Mouse (Mus musculus): ENCODE results near the gene Fdx1l. TPM values are rescaled to one million over a fixed set of nuclear protein-coding genes. Genes with fewer than 3 reads are reported as not detected.

The Fdx1l gene
- total RNA-seq (2015; ENCODE audit: low replicate concordance) (13.0 and 19.8 TPM in 2 replicates), total RNA-seq (2017; ENCODE audit: low replicate concordance) (7.8 and 19.7 TPM in 2 replicates)

DNA sequence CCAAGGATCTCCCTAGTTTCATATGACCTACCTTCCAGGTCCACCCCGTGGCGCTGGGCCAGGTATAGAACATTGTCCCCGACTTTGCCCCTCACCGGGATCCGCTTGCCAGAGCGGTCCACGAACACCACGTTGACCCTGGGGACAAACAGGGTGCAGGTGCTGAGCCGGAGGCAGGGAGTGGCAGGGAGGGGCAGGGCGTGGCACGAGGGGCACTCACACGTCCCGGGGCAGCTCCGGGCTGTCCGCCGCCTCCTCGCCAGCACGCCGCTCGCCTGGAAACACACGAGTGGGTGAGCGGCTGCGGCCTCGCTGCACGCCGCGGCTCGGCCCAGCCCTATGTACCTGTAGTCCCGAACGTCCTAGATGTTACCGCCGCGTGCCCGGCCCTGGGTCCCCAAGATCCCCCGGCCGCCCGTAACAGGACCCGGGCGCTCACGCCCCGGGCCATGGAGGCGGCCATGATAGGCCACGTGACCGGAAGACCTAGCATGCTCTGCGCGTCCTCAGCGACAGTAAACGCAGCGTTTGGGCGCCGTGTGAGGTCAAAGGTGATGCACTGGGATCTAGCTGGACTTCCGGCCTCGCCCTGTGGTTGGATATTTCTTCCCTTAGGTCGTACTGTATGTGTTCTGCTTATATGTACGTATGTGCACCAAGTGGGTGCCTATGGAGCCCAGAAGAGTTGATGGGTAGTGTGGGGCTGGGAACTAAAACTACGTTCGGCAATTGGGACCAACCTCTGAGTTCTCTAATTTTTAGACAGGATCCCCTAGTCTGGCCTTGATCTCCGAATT is at the start of gene Fdx1l, which contains the start of gene Gm49373:
TSS of gene Fdx1l (minus strand) at position 571 of the 797 bp plus-strand sequence.
TSS of gene Gm49373 (minus strand) at position 53 of the 797 bp plus-strand sequence.
- peak; percentile 91 for ATAC-seq (replicated peaks; ENCODE audit: low FRiP score, poor library complexity, severe bottlenecking)

DNA sequence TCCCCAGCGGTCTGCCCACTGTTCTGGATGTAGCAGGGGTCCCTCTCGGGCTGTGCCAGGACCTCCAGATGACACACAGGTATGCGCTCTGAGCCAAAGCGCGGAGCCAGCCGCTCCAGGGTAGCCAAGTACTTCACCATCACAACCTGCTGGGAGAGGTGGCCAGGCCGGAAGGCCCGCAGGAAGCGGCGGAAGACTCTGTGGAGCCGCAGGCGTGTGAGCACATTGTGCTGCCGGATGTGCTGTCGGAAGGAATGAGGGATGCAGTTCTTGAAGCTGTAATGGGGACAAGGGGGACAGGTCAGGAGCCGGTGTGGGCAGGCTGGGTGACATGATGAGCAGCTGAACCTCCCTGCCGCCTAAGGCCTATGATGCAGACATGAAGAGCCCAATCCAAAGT is 48.1 kb upstream of the Fdx1l start:
- no peak for ATAC-seq (replicated peaks; ENCODE audit: low FRiP score, poor library complexity, severe bottlenecking)

DNA sequence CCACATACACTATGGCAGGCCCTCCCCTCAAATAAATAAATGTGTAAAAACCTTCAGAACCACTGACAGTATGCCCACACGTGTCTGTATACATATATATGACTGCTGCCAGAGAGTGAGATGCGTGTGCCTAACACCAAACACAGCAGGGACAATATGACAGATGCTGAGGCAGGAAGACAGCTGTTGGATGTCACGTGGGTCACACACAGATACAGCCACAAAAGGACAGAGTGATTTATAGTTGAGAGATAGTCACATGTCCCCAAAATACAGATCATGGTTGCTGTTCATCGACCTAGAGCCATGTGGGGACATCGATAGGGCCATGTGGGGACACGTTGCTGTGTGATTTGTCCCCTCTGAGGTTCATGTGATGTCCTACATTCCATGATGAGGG is 43.7 kb upstream of the Fdx1l start:
- ATAC-seq (replicated peaks; ENCODE audit: low FRiP score, poor library complexity, severe bottlenecking): no peak

- no peak for ATAC-seq (replicated peaks; ENCODE audit: low FRiP score, poor library complexity, severe bottlenecking)
Observed at GRCm38 (mm10) chr9:21115105-21115504, 41.7 kb upstream of the Fdx1l start.

- no peak for ATAC-seq (replicated peaks; ENCODE audit: low FRiP score, poor library complexity, severe bottlenecking)
Observed at GRCm38 (mm10) chr9:21114190-21114589, 40.8 kb upstream of the Fdx1l start.

DNA sequence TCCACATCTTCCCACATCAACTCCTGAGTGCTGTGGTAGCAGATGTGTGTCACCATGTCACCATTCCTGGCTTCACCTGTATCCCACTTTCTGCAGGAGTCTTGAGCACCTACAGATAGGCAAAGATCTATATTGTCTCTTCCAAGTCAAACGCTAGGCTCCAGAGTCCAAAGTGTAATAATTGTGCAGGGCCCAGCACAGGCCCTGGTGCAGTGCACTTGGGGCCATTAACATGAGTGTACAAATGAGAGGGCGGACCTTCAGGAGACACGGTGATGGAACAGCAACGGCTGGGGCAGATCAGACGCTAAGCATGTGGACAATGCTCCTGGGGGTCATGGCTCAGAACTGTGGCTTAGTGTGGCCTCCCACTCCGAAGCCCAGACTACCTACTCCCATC is 40.3 kb upstream of the Fdx1l start:
- ATAC-seq (replicated peaks; ENCODE audit: low FRiP score, poor library complexity, severe bottlenecking): no peak

DNA sequence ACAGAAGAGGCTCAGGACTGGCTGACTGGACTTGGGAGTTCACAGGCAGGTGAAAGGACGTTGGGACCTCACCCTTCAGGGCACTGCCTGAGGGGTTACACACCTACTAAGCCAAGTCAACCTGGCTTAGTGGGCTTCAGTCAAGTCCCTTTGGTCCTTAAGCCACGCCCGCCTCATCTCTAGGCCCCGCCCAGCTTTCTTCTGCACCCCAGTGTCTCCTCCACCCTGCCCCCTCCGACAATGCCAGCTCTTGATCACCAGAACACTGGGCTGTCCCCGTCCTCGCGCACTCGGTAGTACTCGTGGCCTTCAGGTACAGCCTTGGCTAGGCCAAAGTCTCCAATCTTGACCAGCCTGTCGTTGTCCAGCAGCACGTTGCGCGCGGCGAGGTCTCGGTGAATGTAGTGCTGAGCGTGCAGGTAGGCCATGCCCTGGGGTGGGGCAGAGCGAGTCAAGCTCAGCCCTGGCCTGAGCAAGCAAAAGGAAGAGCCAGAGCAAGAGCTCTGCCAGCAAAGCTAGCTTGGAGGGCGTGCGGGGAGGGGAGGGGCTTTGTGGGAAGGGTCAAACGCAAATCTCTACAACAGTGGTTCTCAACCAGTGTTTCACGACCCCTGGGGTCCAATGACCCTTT is 34.3 kb upstream of the Fdx1l start:
- ATAC-seq (replicated peaks; ENCODE audit: low FRiP score, poor library complexity, severe bottlenecking): no peak

DNA sequence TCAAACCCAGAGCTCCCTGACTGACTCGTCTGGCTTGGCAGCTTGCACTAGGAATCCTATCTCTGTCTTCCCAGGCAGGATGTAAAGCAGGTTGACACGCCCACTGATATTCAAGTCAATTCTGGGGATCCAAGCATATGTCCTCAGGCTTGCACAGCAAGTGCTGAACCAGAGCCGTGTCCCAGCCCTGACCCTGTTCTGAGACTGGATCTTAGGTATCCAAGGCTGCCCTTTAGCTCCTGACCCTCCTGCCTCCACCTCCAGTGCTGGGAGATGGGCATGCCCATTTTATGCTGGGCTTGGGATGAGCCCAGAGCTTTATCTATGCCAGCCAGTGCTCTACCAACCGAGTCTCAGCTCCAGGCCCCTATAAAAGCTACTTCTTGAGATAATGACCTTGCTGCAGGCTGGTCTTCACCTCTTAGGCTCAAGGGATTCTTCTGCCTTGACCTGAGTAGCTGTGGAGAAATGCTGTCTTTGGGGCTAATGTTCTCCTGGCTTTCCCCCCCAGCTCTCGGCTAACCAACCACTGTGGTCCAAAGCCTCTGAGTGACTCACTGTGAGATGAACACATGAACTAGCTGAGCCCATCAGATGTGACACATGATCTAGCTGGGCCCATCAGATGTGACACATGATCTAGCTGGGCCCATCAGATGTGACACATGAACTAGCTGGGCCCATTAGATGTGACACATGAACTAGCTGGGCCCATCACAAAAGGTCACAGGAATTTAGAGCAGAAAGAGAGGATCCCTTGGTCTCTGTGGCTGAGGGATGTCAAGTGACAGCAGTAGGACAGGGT is 32.5 kb upstream of the Fdx1l start:
- peak; percentile 92 for ATAC-seq (replicated peaks; ENCODE audit: low FRiP score, poor library complexity, severe bottlenecking)

- ATAC-seq (replicated peaks; ENCODE audit: low FRiP score, poor library complexity, severe bottlenecking): no peak
Observed at GRCm38 (mm10) chr9:21104814-21105213, 31.4 kb upstream of the Fdx1l start.

- no peak for ATAC-seq (replicated peaks; ENCODE audit: low FRiP score, poor library complexity, severe bottlenecking)
Observed at GRCm38 (mm10) chr9:21102076-21102475, 28.7 kb upstream of the Fdx1l start.

- no peak for ATAC-seq (replicated peaks; ENCODE audit: low FRiP score, poor library complexity, severe bottlenecking)
Observed at GRCm38 (mm10) chr9:21100447-21101161, 27.2 kb upstream of the Fdx1l start.

- peak; percentile 22 for ATAC-seq (replicated peaks; ENCODE audit: low FRiP score, poor library complexity, severe bottlenecking)
Observed at GRCm38 (mm10) chr9:21097793-21098192, 24.4 kb upstream of the Fdx1l start.

DNA sequence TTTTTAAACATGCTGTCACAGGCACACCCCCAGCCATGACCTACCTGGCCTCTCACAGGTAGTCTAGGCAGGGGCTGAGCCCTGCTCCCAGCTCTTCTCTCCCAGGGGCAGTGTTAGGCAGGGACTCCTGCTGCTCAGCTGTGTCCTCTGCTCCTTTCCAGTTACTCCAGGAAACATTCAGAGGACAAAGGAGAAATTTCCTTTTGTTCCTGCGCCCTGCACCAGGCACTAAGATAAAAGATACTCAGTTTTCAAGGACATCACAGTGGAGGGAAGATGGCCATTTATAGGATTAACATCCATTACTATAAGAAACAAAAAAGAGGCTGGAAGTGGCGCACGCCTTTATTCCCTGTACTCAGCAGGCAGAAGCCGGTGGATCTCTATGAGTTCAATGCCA is 22.5 kb upstream of the Fdx1l start:
- no peak for ATAC-seq (replicated peaks; ENCODE audit: low FRiP score, poor library complexity, severe bottlenecking)

DNA sequence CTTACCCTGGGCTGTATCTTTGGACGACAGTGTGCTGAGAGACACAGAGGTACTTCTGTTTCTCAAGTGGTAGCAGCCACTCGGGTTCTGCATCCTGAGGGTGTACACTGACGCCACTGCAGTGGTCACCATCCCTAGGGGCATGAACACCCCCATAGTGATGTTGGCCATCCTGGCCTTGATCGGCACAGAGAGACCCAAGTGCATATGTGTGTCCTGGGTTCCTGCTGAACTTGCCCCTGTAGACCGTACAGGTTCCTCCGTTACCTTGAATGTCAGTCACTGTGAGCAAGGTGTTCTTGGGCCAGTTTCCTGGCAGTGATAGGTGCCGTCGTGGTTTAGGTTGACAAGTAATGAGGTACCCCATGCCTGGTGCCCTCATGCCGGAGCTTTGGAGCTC is 20.0 kb upstream of the Fdx1l start:
- no peak for ATAC-seq (replicated peaks; ENCODE audit: low FRiP score, poor library complexity, severe bottlenecking)

- peak; percentile 98 for ATAC-seq (replicated peaks; ENCODE audit: low FRiP score, poor library complexity, severe bottlenecking)
Observed at GRCm38 (mm10) chr9:21091707-21092320, 18.4 kb upstream of the Fdx1l start, which contains the start of the genes Gm38431 and Raver1. Gene Gm38431, minus strand, starts transcription at chr9:21091997. Gene Raver1, minus strand, starts transcription at chr9:21092008.

DNA sequence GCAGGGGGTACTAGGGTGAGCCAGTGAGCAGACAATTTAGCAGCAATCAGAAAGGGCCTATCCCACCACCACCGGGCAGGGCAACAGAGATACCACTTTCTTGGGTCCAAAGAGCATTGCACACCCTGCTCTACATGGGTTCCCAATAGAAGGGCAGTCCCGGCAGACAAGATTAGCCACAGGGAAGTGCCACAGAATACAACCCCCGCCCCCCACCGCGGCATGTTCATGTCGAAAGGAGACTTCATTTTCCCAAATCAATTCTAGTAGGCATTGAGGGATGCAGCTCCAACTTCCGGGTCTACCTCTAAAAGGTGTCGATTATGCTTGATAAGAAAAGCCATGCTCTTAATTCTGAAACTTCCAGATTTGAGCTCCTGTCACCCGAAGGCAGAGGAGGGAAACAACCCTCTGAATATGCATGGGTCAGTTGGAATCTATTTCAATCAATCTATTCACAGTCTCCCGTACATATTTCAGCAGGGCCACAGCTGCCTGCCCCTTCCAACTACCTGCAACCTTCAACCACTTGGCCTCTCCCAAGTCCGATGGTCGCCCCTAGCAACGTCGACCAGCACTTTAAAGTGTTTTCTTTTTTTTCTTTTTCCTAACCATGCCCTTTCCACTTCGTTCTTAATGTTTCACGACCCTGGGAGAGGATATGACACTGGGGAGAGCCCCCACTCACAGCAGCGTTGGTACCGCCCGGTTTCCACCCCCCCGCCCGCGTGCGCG is 17.7 kb upstream of the Fdx1l start:
- ATAC-seq (replicated peaks; ENCODE audit: low FRiP score, poor library complexity, severe bottlenecking): peak; percentile 15; the same call in 1 of the 2 replicates

GRCm38 (mm10) chr9:21090537-21090936 is 17.1 kb upstream of the Fdx1l start:
- ATAC-seq (replicated peaks; ENCODE audit: low FRiP score, poor library complexity, severe bottlenecking): no peak

GRCm38 (mm10) chr9:21083324-21083723 is 9.9 kb upstream of the Fdx1l start:
- no peak for ATAC-seq (replicated peaks; ENCODE audit: low FRiP score, poor library complexity, severe bottlenecking)

All from erythroid progenitor cell, adult 5-6 weeks (primary cell).